Mouse (Mus musculus): Measurements from ENCODE around the gene Alpk1. TPM values are rescaled to one million over a fixed set of nuclear protein-coding genes. Genes with fewer than 3 reads are reported as not detected.

Alpk1 gene
- polyA plus RNA-seq, 1 experiment from 2014 or later: 0.92 TPM

DNA sequence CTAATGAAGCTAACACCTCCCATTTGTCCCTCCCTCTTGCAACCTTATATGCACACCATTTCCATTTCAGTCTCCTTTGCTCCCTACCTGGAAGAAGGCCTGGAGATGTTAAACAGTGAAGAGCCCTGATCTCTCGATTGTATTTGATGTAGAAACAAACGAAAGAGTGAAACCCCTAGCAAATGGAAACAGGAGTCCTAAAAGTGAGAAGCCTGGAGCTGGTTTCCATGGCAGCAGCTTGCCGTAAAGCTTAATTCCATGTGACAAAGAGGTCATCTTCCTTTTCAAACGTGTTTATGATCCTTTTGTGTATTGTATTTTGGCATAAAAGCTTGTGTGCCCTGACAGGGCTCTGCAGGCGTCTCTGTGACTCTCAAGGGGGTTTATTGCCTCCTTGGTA, 138.1 kb downstream of the Alpk1 start:
- H3K27me3 ChIP-seq (ENCODE audit: control insufficient read depth, insufficient read depth, low read length): peaks cover 84% of the 10 kb centered on the region
- WGBS: 17% methylated on average over 5 of the region's 5 CpGs
- H3K9ac ChIP-seq (ENCODE audit: low read length): no peak overlapping the region
- H3K4me3 ChIP-seq (ENCODE audit: low read length): no peak overlapping the region
- no peak for ATAC-seq (replicated peaks; ENCODE audit: extremely low read depth, insufficient read depth, low FRiP score)
- peaks cover 8% of the 10 kb centered on the region; the same call in 1 of the 2 replicates for H3K4me1 ChIP-seq (ENCODE audit: control insufficient read depth, insufficient read depth, low read length)
- H3K36me3 ChIP-seq (ENCODE audit: control insufficient read depth, insufficient read depth): no peaks in the 10 kb centered on the region
- H3K9me3 ChIP-seq (replicated peaks; ENCODE audit: control insufficient read depth, low read length): no peaks in the 10 kb centered on the region
- H3K27ac ChIP-seq (ENCODE audit: low read length): no peak overlapping the region
- H3K4me2 ChIP-seq (ENCODE audit: low read depth, low read length): no peak overlapping the region

DNA sequence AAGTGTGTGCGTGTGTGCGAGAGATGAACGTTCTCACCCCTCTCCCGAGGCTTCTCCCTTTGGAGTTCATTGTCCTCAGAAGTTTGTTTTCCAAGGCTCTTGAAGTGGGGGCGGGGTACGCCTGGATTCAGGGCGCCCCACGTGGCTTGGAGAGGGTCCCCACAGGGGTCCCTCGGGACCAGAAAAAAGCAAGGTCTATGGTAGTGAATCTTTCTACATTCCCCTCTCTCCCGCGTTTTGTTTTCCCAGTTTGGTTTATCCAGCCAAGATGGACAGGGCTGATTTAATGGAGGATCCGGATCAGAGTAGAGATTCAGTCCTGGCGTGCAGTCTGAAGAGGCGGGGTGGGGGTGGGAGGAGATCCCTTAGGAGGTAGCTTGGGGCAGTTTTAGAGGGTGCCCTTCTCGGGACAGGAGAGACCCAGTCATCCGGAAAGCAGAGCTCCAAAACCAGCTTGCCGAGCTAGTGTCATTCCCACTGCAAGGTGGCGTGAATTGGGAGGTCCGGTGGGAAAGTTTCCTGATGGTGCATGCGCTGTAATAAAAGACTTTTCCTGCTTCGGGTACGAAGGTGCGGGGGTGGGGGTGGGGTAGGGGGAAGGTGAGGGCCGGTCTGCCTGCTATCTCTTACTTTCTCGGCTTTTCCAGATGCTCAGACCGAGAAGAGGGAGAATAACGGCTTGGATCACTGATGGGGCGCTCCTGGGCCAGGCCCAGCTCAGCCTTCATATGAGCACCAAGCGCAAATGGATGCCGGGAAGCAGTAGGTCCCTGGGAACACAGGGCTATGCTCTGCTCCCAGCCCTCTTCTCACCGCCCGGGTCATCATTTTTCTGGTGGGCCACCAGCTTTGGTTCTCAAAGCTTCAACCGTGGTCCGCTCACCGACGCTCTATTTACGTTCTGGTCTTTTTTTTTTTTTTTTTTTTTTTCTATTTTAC, 139.3 kb downstream of the Alpk1 start:
- Histone ChIP-seq H3K9me3 (replicated peaks; ENCODE audit: control insufficient read depth, low read length) (no peaks in the 10 kb centered on the region), H3K36me3 (ENCODE audit: control insufficient read depth, insufficient read depth) (no peaks in the 10 kb centered on the region), H3K4me3 (ENCODE audit: low read length) (peak overlapping the region; percentile 8), H3K4me2 (ENCODE audit: low read depth, low read length) (peak overlapping the region; percentile 47), H3K9ac (ENCODE audit: low read length) (no peak overlapping the region), H3K27ac (ENCODE audit: low read length) (no peak overlapping the region), H3K4me1 (ENCODE audit: control insufficient read depth, insufficient read depth, low read length) (peaks cover 8% of the 10 kb centered on the region; the same call in 1 of the 2 replicates), H3K27me3 (ENCODE audit: control insufficient read depth, insufficient read depth, low read length) (peaks cover 83% of the 10 kb centered on the region)
- 4% methylated on average over 37 of the region's 37 CpGs for WGBS
- ATAC-seq (replicated peaks; ENCODE audit: extremely low read depth, insufficient read depth, low FRiP score): no peak

DNA sequence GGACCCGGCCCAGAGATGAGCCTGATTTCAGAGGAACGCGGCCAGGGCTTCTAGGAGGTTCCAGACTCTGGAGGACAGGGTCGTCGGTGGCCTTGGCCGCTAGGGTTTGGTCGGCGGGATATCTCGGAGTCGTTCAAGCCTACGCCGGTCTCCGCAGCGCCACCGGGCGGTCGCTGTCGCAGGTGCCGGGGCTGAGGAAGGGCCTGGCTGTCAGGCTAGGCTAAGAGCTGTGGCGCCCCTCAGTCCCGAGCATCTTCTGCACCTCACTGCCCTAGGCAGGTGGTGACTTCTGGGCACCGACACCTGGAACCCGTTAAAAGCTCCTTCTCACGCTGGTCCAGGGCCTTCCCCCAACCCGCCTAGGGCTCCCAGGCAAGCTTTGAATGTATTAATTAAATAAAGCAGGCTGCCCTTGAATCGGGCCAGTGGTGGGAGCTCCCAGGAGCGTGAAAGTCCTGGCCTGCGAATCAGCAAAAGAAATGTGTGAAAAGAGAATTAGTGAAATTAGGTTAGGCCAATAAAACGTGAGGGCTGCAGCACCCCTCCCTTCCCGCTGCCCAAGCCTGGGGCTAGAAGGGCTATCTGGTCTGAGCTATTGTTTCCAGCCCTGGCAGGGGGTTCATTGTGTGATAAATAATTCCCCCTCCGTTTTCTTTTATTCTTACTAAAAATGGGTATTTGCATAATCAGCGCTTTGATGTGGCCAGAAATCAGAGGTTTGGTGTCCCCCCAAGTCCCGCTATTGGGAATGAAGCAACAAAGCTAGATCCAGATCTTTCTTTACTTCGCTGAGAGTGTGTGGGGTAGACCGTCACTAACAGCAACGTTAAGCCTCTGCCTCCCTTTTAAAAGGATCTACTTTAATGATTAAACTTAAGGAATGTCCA, 140.2 kb downstream of the Alpk1 start:
- 3% methylated on average over 36 of the region's 36 CpGs for WGBS
- peak overlapping the region; percentile 47; the same call in 1 of the 2 replicates for H3K4me2 ChIP-seq (ENCODE audit: low read depth, low read length)

DNA sequence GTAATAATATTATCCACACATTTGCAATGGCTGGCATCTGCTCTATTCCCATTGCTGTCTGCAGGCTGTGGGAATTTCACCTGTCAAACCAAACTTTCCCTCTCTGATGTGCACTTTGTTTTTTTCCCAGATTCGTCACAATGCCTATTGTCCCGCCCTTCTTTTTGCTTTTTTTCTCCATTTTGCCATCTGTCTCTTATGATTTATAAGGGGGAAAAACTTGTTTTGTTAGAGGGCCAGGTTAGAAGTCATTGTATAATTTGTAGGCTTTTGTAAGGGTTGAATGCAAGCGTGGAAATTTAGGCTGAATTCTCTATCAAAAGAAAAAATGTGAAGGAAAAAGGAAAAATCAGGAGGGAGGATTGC, 145.4 kb downstream of the Alpk1 start:
- no peak overlapping the region for H3K9ac ChIP-seq (ENCODE audit: low read length)
- no peak overlapping the region for H3K4me2 ChIP-seq (ENCODE audit: low read depth, low read length)
- no peak overlapping the region for H3K27ac ChIP-seq (ENCODE audit: low read length)
- H3K9me3 ChIP-seq (replicated peaks; ENCODE audit: control insufficient read depth, low read length): no peaks in the 10 kb centered on the region
- H3K36me3 ChIP-seq (ENCODE audit: control insufficient read depth, insufficient read depth): no peaks in the 10 kb centered on the region
- peaks cover 88% of the 10 kb centered on the region for H3K27me3 ChIP-seq (ENCODE audit: control insufficient read depth, insufficient read depth, low read length)
- 8% methylated on average over 3 of the region's 3 CpGs for WGBS
- no peak overlapping the region for H3K4me3 ChIP-seq (ENCODE audit: low read length)
- peaks cover 22% of the 10 kb centered on the region for H3K4me1 ChIP-seq (ENCODE audit: control insufficient read depth, insufficient read depth, low read length)
- ATAC-seq (replicated peaks; ENCODE audit: extremely low read depth, insufficient read depth, low FRiP score): no peak

More for the DNA sequence above, 140.2 kb downstream of the Alpk1 start:
- Histone ChIP-seq H3K4me3 (ENCODE audit: low read length) (peak overlapping the region; percentile 8; the same call in 1 of the 2 replicates), H3K27me3 (ENCODE audit: control insufficient read depth, insufficient read depth, low read length) (peaks cover 82% of the 10 kb centered on the region), H3K9me3 (replicated peaks; ENCODE audit: control insufficient read depth, low read length) (no peaks in the 10 kb centered on the region), H3K36me3 (ENCODE audit: control insufficient read depth, insufficient read depth) (no peaks in the 10 kb centered on the region), H3K4me1 (ENCODE audit: control insufficient read depth, insufficient read depth, low read length) (peaks cover 8% of the 10 kb centered on the region; the same call in 1 of the 2 replicates), H3K9ac (ENCODE audit: low read length) (no peak overlapping the region), H3K27ac (ENCODE audit: low read length) (no peak overlapping the region)
- ATAC-seq (replicated peaks; ENCODE audit: extremely low read depth, insufficient read depth, low FRiP score): no peak

DNA sequence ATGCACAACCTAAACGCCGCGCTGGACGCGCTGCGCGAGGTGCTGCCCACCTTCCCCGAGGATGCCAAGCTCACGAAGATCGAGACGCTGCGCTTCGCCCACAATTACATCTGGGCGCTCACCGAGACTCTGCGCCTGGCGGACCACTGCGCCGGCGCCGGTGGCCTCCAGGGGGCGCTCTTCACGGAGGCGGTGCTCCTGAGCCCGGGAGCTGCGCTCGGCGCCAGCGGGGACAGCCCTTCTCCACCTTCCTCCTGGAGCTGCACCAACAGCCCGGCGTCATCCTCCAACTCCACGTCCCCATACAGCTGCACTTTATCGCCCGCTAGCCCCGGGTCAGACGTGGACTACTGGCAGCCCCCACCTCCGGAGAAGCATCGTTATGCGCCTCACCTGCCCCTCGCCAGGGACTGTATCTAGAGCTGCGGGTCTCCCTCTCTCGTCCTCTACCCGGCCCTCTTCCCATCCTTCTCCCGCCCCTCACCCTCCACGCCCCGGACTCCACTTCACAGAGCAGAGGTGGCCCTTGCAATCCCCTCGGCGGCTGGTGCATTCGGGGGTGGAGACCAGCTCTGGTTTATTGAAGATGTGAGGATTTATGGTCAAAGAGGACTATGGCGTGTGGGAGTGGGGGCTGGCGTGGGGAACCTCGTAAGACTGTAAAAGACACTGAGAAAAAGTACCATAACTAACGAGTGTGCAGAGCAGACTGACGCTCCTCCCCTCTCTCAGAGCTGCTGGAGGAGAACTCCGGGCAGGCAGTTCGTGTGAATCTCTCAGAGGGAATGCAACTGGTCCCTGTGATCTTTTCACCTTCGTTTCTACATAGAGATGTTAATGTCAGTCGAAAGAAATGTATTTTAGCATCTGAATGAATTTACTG, 146.0 kb downstream of the Alpk1 start:
- Histone ChIP-seq H3K27me3 (ENCODE audit: control insufficient read depth, insufficient read depth, low read length) (peaks cover 88% of the 10 kb centered on the region), H3K9me3 (replicated peaks; ENCODE audit: control insufficient read depth, low read length) (no peaks in the 10 kb centered on the region), H3K27ac (ENCODE audit: low read length) (no peak overlapping the region), H3K36me3 (ENCODE audit: control insufficient read depth, insufficient read depth) (no peaks in the 10 kb centered on the region), H3K4me3 (ENCODE audit: low read length) (peak overlapping the region; percentile 51), H3K9ac (ENCODE audit: low read length) (no peak overlapping the region), H3K4me1 (ENCODE audit: control insufficient read depth, insufficient read depth, low read length) (peaks cover 22% of the 10 kb centered on the region), H3K4me2 (ENCODE audit: low read depth, low read length) (peak overlapping the region; percentile 70)
- peak; percentile 85 for ATAC-seq (replicated peaks; ENCODE audit: extremely low read depth, insufficient read depth, low FRiP score)
- WGBS: under 1% methylated on average over 57 of the region's 58 CpGs

DNA sequence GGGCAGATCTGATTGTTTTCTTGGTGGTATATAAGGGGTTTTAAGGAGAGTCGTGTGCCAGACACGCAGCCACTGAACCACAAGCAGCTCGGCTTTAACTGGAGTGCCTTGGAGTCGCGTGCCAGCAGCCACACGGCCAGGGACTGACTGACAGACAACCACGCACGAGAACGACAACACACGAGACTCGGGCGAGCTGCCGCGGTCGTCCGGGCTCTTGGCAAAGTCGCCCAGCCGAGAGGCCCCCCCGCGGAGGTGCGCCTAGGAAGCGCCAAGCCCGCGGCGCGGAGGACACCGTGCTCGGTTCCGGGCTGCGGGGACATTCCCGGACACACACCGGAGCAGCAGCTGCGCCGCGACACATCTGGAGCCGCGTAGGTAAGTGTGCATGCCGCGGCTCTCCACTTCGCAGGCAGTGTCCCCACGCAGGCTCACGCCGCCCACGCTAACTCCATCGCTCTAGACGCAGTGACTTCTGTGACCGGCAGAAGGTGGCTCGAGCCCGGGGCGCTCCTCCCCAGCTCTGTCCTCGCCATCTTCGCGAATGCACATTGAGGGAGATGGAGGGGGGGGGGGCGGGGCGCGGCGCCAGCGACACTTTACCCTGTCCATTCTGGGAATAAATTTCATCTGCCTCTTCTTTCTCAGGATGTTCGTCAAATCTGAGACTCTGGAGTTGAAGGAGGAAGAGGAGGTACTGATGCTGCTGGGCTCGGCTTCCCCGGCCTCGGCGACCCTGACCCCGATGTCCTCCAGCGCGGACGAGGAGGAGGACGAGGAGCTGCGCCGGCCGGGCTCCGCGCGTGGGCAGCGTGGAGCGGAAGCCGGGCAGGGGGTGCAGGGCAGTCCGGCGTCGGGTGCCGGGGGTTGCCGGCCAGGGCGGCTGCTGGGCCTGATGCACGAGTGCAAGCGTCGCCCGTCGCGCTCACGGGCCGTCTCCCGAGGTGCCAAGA, 147.0 kb downstream of the Alpk1 start, which contains the start of gene Neurog2:
Gene Neurog2 (plus strand): TSS at position 56 of the 953 bp plus-strand sequence.
- 1% methylated on average over 92 of the region's 92 CpGs for WGBS
- 0 out of 2 replicates have a peak, but pooled peaks have one; percentile 25 for ATAC-seq (replicated peaks; ENCODE audit: extremely low read depth, insufficient read depth, low FRiP score)
- Histone ChIP-seq H3K27ac (ENCODE audit: low read length) (no peak within 1 kb of the TSS), H3K4me1 (ENCODE audit: control insufficient read depth, insufficient read depth, low read length) (peaks cover 24% of the 10 kb centered on the region), H3K9me3 (replicated peaks; ENCODE audit: control insufficient read depth, low read length) (no peaks in the 10 kb centered on the region), H3K4me3 (ENCODE audit: low read length) (peak within 1 kb of the TSS; percentile 51), H3K4me2 (ENCODE audit: low read depth, low read length) (peak within 1 kb of the TSS; percentile 70), H3K9ac (ENCODE audit: low read length) (no peak within 1 kb of the TSS), H3K36me3 (ENCODE audit: control insufficient read depth, insufficient read depth) (no peaks in the 10 kb centered on the region), H3K27me3 (ENCODE audit: control insufficient read depth, insufficient read depth, low read length) (peaks cover 88% of the 10 kb centered on the region)

DNA sequence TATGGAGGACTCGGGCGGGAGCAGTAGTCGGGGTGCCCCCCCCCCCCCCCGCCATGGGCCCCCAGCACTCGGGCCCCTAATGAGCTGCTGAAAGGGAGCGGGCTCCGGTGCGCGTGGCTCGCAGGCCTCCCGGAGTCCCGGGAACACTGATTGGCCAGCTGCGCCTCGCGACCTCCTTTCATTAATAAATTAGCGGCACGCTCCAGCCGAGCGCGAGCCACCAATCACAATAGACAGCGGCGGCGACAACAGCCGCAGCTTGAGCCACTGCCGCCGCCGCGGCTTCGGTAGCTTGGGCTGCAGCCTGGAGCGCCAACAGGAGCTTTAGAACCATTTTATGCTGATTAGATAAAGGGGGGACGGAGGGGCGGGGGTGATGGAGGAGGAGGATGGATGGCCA, 147.8 kb downstream of the Alpk1 start:
- Histone ChIP-seq H3K27ac (ENCODE audit: low read length) (no peak overlapping the region), H3K4me3 (ENCODE audit: low read length) (peak overlapping the region; percentile 51), H3K4me2 (ENCODE audit: low read depth, low read length) (peak overlapping the region; percentile 70), H3K36me3 (ENCODE audit: control insufficient read depth, insufficient read depth) (no peaks in the 10 kb centered on the region), H3K4me1 (ENCODE audit: control insufficient read depth, insufficient read depth, low read length) (peaks cover 24% of the 10 kb centered on the region), H3K9ac (ENCODE audit: low read length) (no peak overlapping the region), H3K9me3 (replicated peaks; ENCODE audit: control insufficient read depth, low read length) (no peaks in the 10 kb centered on the region), H3K27me3 (ENCODE audit: control insufficient read depth, insufficient read depth, low read length) (peaks cover 86% of the 10 kb centered on the region)
- no peak for ATAC-seq (replicated peaks; ENCODE audit: extremely low read depth, insufficient read depth, low FRiP score)
- WGBS: 0% methylated on average over 30 of the region's 32 CpGs
